Mouse (Mus musculus) spleen, adult 2 months (tissue): ENCODE data around the gene Vcpkmt.

Source experiments
- CTCF ChIP-seq: fragments of 200-500 bp; IDR thresholded peaks from 2 replicates; pipeline ENCODE4 v1.5.1; 2011; ENCODE audit warnings: mild to moderate bottlenecking, inconsistent platforms; ENCODE audit not compliant: insufficient read depth, insufficient read length, insufficient replicate concordance; ENCODE audit errors: extremely low read depth
- POLR2A ChIP-seq: fragments of 200-500 bp; IDR thresholded peaks from 2 replicates; pipeline ENCODE4 v1.6.1; 2011; ENCODE audit warnings: low read depth, low read length, inconsistent platforms

DNA sequence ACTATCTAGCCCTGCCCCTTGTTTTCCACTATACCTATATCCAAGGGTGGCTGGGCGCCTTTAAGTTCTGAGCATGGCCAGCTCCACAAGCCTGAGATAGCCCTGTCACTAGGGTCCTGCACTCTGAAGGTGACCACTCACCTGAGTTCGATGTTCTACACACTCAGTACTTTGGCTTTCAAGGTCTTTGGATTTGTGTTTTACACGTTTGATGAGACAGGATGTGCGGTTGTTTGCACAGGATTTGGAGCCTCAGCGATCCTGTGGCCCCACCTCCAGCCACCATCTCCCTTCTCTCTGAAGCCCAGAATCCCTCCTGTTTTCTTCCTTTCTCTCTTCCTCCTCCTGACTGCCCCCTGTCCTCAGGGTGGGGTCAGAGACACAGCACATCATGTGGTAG lies 49.6 kb downstream of the Vcpkmt start:
- TF ChIP-seq POLR2A = no peak
- no peak for TF ChIP-seq CTCF
